Mouse (Mus musculus) olfactory bulb, adult 2 months (tissue): ENCODE measurements around the gene Polr3gl.

Experiments used
- CTCF ChIP-seq: fragments of 200-500 bp; IDR thresholded peaks from 2 replicates; pipeline ENCODE4 v1.5.1; 2012; ENCODE audit warnings: low read depth, mild to moderate bottlenecking, low read length, moderate library complexity; ENCODE audit not compliant: insufficient read depth
- POLR2A ChIP-seq: fragments of 200-500 bp; IDR thresholded peaks from 2 replicates; pipeline ENCODE4 v1.6.1; 2012; ENCODE audit warnings: mild to moderate bottlenecking, low read depth, low read length, moderate library complexity; ENCODE audit not compliant: insufficient read depth

DNA sequence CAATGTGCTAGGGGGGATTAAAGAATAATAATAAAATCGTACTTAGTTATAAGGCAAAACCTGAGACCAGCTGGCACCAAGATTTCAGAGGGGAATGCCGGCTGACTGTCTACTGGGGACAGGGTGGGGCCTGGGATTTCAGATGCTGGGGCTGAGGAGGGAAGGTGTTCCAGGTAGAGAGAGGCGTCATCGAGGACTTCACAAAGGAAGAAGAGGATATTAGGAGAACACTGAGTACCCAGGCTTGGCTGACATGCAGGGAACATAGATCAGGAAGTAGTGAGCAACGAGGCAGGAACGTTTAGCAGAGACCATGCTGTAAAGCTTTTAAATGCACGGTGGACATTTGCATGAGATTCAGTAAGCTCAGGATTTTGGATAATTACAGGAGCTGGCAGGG, 42.1 kb downstream of the Polr3gl start:
- TF ChIP-seq CTCF = no peak
- TF ChIP-seq POLR2A = no peak
